Mouse (Mus musculus) naive thymus-derived CD4-positive, alpha-beta T cell, adult 2 months (primary cell): ENCODE data around the gene Erc2.

Experiments used
- DNase-seq: peaks from one replicate; pipeline ENCODE4 v3.0.0-alpha.2; 2011; ENCODE audit warnings: low read depth

Erc2 gene

DNA sequence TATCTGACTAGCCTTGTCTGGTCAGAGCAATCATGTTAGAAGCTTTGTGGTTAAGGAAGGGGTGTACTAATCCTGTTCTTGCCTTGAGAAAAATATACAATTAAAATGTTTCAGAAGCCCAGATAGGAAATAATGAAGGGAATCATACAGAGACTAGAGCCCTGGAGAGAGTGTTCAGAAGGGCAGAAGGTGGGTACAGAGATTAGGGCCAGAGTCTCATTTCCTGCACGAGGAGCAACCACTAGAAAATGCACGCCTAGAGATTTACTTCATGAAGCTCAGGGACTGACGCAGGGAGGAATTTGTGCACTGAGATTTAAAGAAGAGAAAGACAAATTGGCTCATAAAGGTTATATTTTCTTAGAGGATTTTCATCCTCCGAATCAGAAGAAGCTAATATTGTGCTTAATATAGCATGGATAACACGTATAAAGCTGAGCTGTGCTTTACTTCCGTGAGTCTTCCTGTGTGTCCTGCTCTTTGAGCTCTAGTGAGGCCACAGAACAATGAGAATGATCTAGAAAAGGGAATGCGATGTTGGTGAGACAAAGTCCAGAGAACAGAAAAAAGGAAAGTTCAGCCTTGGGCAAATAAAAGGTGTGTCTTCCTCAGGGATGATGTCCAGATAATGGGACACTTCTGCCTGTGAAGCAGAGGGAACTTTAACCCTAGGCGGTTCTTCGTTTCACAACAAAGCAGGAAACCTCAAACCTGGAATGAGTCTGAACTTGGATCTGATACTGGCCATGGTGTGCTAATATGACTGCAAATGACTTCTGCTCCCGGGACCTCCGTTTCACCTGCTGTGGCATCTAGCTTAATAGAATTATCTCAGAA lies 45.0 kb downstream of the Erc2 start:
- no peak for DNase-seq

DNA sequence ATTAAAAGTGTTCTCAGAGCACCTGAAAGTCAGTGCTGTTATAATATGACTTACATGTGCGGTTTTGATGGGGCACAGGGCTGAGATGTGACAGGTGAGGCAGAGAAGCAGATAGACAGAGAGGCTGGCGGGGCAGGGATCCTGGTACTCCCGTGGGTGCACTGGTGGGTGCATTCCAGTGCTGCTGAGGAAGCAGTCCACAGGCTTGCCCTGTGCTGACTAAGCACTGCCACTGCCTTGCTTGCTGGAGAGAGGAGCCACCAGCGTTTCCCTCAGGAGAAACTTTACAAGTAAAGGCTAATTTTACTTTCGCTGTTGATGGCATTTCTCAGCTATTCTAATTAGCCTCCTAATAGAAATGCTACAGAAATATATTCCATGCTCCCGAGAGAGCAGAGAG lies 45.9 kb downstream of the Erc2 start:
- no peak for DNase-seq

DNA sequence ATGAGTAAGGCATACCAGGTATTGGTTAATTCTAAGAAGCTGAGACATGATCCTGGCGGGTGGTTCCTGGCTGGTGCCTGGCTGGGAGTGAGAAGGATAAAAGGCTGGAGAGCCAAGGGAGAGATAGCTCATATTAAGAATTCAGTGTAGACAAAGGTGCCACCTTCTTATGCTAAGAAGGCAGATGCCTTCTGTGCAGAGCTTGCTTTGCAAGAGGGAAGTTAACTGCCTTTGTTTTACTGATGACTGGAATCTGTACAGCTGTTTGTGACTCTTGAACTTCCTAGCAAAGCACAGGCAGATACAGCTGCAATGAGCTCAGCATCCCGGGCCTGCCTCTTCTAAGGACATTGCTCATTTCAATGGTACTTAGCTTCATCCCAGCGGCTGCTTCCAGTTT lies 47.7 kb downstream of the Erc2 start:
- no peak for DNase-seq

DNA sequence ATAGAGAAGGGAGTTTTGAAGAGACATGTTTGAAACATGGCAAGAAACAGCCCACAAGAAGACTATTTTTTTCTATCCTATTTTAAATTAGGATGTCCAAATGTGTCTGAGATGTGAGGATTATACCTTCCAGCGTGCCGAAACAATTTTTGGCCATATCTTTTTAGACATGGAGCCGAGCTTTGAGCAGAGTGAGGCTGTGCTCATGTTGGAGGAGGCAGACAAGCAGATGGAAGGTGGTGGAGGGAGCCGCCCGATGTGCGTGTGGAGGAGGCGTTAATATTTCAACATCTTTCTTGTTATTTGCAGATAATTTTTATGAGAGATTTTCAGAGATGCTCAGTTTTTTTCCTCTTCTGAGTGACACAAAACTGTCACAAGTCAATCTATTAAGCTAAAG lies 50.5 kb downstream of the Erc2 start:
- DNase-seq = no peak

DNA sequence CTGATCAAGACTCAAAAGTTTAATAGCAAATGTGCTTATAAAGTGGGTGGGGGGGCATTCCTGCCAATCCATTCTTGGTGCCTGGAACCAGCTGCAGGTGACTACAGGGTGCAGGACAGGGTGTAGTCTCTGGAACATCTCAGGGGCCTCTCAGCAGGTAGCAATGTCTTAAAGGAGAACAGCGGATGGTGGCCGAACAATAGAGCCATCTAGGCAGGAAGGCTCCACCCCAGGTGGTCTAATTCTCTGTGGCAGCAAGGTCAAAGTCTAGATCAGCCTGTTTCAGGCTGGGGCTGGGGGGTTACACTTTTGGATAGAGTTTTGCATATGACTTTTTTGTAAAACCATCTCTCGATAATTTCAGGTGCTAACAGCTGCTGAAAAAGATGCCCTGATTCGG lies 51.9 kb downstream of the Erc2 start:
- DNase-seq = no peak

DNA sequence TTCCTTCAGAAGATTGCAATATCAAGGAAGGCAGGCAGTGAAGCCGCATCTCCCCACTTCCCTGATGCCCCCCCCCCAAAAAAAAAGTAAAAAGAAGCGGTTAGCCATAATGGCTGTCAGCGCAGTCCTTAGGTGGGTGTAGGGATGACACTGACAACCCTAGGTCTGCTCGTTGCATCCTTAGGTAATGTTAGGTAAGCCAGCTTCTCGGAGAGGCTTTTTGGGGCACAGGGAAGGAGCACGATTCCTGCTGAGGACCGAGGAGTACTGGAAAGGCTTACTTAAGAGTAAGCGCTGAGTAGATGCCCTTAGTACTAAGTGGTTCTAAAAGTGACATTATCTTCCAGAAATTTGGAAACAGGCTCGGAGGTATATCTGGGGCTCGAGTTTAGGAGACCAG lies 52.3 kb downstream of the Erc2 start:
- DNase-seq = no peak

DNA sequence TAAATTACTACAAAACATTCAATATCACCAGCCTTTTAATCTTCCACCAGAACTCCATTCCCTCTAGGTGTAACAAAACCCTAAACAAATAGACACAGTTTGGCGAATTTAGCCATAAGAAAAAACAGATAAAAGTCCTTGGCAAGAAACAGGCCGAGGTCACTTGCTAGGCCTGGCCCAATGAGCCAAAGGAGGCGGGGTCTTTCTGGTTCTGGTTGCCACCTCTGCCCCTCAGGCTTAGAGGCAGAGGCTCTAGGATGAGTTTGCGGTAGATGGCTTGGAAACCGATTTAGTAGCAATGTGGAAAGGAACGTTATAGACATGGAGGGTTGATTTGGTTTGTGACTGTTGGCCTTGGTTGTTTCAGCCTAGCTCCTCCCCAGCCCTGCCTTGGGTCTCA lies 52.8 kb downstream of the Erc2 start:
- no peak for DNase-seq

DNA sequence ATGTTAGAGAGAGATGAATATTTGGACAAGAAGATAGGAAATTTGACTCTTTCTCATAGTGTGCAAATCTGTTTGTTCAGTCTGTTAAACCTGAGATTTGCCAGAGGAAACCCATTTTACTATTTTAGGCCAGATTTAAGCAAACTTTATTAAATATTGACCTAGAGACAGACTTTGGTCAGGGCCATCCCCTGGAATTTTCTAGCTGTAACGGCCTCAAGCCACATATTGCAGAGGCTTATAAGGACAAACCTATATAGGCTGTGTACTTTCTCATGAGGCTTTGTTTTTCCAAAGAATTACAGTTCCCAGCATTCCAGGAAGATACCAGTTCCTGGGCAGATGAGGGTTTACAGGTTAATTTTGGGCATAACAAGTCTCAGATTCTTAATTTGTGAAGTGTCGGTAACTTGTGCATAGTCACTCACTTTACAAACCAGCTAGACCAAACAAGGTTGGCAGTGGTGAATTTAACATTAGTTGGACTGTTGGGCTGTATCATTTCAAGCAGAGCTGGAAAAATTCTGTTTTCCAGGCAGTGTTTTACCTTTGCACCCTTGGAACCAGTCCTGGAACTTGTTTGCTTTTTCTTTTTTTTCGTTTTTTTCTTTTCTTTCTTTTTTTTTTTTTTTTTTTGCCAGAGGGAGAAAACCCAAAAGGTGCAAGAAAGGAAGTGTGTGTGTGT lies 60.3 kb downstream of the Erc2 start:
- no peak for DNase-seq

DNA sequence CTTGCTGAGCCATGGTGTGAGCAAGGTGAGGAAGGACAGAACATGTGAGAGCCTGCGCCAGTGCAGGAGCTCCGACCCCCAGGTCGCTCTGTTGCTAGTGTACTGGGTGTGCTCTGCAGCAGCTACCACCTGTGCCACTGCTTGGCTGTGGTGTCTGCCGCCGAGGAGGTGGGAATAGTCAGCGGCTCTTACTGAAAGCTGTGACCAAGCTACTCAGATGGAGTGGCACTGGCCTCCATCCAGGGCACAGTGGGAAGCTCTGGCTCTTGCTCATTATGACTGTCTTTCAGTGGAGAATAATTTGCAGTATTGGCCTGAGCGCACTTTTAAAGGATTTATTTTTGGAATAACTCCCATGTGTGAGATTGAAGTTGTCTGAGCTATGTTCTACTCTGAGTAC lies 73.6 kb downstream of the Erc2 start:
- DNase-seq = no peak

DNA sequence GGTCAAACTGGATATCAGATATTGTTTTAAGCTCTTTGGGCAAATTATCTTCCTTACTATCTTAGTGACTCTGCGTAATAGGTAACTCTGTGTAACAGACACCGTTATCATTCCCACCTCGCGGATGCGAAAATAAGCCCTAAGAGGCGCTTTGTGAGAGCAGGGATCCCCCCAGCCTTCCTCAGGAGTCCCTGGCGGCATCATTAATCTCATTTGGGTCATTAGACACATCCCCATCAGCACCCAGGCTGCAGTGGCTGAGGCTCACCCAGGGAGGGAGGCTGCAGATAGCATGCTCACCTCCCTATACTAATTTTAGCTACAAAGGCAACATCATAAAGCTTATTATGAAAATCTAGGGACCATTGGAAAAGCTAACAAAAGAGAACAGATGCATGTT lies 95.1 kb downstream of the Erc2 start:
- no peak for DNase-seq

DNA sequence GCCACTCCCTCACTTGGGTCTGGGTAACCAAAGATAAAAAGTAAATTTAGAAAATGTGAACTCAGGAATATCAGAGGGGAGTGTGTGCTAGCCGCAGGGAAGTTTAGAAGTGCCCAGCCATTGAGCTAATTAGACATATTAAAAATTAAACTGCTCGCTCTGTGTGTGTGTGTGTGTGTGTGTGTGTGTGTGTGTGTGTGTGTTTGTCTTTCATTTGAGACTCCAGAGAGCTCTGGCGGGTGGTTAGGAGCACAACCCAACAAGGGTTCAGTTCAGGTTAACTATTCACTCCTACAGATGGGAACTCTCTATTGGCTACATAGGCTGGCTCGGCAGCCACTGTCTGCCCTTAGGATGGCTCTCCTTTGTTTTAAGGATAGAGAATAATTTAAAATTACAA lies 97.4 kb downstream of the Erc2 start:
- DNase-seq = no peak

DNA sequence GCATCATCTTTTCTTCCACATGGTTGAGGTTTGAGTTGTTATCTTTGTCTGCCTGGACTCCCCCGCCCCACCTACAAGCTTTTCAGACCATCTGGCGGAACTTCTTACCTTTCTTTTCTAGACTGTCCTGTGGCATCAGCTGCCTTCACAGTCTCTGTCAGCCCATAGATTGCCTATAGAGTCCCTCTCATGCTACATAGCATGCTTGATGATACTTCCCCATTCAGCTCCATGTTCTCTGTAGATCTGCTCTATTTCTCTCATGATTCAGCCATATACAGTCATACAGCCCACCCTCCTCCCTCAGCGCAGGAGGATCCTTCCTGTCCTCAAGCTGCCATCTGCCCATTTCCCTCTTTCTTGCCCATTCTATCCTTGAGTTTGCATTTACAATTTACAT lies 98.7 kb downstream of the Erc2 start:
- DNase-seq = no peak

DNA sequence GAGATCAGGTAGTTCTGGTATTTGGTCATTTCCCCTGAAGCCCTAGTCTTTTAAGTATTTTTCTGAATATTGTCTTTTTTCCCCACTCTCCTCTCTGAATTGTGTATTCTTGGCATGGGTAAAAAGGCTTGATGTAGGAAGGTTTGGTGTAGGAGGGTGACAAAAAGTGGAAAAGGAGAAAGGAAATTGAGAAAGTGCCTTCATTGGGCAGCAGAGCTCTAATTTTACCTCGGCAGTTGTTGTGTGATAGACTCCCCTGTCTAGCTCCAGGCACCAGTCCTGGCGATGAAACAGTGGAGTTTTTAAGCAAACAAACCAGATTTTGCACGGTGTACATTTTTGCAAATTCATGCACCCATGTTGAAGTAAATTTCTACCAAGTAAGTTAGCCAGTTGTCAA lies 99.5 kb downstream of the Erc2 start:
- DNase-seq = no peak

DNA sequence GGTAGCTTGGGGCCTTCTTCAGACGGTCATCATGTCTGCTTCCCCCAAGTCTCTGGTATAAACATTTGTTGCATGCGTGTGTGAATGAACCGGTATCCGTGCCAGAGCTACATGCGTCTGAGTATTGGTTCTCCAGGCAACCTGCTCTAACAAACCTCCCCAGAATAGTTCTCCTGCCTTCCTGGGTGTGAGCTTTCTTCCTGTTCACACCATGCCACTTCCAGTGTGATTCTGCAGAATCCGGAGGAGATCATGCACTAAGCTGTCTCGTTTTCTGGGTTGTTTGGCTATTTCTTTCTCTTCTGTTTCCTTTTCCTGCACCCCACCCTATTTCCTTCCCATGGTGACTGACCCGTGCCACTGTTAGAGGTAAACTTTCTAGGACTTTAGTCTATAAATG lies 105.3 kb downstream of the Erc2 start:
- DNase-seq = no peak

DNA sequence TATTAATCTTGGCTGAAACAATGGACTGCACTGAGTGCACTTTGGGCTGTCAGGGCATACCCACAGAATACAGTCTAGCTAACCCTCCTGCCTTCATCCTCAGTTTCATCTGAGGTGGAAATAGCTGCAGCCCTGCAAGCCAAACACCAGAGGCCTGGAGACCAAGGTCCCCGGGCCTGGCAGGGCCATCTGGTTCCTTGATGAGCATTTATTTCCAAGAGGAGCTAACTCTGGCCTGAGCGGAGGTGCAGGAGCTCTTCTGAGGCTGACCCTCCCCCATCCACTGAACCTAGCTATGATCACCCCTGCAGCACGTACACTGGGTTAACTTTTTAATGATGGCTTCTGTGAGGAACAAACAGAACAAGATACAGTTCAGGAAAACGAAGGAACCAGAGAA lies 108.9 kb downstream of the Erc2 start:
- no peak for DNase-seq

DNA sequence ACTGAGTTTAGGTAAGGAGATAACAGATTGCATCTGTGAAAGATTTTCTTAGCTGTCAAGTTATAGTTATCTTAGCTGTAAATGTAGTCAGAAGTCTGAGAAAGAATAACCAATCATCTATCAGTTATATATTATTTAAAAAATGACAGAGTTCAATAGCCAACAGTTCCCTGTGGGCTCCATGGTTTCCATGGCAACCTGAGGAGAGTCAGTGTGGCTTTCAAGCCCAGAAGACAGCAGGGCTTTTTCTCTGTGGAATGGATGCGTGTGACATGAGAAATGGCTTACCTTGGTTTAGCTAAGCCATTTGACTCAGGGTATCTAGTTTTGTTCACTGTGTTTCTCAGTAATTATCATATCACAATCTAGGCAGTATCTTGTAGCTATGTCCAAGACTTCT lies 117.2 kb downstream of the Erc2 start:
- no peak for DNase-seq

DNA sequence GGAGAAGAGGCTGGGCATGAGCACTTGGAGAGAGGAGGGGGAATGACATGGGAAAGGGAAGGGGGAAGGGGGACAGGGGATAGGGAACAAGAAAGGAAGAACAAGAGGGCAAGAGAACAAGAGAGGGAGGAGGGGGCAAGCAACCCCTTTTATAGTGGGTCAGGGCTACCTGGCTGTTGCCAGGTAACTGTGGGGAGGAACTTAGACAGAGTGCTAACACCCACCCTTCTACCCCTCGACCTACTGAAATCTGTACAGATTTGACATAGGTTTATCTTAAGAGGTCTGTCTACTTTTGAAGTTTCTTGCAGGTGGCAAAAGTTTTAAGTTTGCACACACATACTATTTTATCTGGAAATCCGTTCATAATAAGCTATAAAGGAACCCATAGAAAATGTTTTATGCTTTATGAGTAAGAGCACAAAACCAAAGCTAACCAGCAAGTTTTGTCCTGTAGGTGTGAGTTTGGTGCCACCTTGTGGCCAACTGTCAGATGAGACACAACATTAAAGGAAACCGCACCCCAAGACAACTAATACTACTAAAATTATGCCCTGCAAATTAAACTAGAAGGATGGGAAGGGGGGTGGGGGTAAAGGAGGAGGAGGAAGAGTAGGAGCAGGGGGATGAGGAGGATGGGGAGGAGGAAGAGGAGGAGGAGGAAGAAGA lies 119.2 kb downstream of the Erc2 start:
- DNase-seq = peak; percentile 58

DNA sequence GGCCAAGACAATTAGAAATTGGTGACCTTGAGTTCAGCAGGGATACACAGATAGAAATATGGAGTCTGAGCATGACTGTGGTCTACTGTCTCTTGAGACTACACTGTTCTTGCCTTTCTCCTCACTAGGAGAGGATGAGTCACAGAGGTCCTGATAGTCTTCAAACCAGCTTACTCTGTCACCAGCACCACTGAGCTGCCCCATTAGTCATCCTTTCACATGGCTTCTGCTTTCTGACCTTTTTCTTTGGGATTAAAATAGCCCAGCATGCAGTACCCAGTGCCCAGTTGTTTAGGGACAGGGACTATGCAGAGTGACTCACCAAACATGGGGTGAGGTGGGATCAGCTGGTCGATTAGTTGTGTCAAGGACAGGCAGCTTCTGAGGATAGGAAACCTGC lies 132.1 kb downstream of the Erc2 start:
- no peak for DNase-seq

DNA sequence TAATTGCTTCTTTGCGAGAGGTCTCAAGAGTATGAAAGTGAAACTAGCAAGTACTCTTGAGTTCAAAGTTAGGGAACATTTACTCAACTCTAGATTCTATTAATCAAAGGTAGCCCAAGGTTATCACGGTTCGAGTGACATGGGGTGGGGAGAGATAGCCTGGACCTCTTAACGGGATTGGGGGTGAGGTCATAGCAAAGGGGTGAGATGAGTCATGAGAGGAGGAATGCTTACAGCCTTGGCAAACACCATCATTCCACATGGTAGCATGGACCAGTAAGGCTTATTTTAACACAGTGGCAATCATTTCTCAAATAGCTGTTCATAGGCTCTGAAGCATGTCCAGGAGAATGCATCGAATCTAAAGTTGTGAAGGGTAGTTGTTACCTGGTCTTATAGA lies 134.7 kb downstream of the Erc2 start:
- no peak for DNase-seq

DNA sequence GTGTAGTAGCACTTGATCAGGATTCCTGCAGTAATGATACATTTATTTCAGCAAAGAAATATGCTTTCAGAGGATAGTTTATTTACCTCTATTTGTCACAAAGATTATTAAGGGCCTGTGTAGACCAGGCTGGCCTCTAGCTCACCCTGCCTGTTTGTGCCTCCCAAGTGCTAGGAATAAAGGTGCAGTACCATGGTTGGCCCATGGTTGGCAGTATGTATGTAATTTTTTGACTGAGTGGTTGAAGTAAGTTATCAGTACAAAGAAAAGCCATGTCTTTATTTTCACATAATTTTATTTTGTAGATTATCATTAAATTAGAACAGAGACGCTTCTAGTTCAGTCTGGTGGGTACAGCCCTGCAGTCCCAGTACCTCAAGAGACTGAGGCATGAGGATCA lies 136.0 kb downstream of the Erc2 start:
- no peak for DNase-seq

DNA sequence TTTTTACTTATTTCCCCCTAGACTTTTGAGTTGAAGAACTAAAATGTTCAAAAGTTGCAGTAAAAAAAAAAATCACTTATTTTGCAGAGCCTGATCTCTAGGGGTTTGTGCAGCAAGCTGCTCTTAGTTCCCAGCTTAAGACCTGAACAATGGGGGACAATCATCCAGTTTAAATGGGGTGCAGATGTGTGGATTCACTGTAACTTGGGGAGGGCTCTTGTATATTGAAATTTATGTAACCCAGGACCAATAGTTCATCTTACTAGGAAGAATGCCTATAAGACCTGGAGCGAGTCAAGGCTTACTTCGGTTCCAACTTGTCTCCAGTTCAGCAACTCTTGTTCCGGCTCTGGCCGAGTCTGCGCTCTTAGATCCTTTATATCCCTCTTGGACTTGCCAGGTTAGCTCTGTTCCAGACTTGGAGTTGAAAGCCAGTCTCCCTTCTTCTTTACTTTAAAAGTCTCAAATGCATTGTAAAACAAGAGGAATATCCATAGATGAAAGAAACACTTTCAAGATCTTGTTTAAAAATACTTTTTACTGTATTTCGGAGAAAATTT lies 136.9 kb downstream of the Erc2 start:
- no peak for DNase-seq

DNA sequence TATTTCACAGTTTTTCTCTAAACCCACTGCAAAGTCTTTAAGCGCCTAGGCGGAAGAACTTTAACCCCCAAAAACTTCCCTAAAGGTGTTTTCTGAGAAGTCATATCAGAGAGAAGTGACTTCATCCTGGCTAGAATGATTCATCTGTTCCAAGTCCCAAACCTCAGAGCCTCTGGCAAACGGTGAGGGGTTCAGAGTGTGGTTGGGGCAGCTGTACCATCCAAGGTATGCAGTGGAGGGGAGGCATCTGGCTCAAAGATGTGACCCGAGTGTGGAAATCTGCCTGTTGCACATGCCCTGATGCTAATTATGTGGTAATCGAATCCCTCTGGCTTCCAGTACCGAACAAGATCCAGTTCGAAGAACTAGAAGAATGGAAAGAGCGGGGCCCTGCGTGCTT lies 137.8 kb downstream of the Erc2 start:
- no peak for DNase-seq

DNA sequence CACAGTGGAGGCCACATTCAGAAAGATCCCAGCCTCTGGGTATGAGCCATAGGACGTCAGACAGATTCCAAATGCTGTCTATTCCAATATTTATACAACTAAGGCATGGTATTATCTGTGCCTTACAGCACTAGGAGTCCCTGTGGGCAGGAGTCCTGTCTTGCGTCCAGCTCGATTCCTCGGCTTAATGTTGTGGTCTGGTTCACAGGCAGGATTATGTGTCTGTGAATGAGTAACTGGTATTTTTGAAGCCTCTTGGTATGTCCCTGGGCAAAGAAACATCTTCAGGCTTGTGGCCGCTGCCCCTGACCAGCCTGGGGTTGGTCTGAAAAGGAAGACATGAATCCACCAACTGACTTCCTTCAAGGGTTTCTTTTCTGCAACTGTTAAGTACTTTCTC lies 153.1 kb downstream of the Erc2 start:
- no peak for DNase-seq
